ENCODE assay signal across 9 mouse cellular contexts in the genomic region with DNA sequence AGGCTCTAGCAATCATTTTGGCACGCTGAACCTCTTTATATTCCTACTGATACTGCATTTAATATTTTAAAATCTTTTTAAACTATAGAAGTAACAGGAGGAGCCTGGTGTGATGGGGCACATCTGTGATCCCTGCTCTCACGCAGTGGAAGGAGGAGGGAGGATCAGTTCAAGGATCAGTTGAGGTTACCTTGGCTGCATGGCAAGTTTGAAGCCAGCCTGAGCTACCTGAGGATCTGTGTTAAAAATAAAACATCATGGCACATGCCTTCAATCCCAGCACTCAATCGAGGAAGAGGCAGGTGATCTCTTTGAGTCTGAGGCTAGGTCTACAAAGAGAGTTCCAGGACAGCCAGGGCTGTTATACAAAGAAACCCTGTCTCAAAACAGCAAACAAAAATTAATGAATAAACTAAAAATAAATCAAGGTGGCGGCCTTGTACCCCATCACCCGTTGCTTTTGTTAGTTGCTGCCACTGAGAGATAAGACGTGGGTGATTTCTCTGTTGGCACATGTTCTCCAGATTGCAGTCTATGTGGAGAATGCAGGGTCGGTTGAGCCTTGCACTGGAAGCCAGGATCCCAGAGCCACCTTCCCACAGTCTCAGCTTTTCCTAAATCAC. TPM values are rescaled to one million over a fixed set of nuclear protein-coding genes. Genes with fewer than 3 reads are reported as not detected.
A peak's percentile ranks its signal among the peaks of the same experiment; 100 is the strongest.
DNase-seq lines count a peak whose midpoint lies in the region; ATAC-seq and TF ChIP-seq lines count a peak whose summit lies in the region.
"Had no signal": no experiment of that assay in that cellular context is flagged by ENCODE, and none has a peak within 500 bp of the region (broad histone marks: within the 10 kb centered on the region; RNA-seq: fewer than 3 reads in every experiment).

No protein-coding gene starts in this region.

- TF ChIP-seq EP300 in MEL (IDR thresholded peaks at IDR 0.05; ENCODE audit: low read depth in 1 of 2, low read length in 2 of 2): peak; percentile 77 to 89

- H3K4me1 ChIP-seq in heart, embryonic 14.5 days (ENCODE audit: control insufficient read depth in 2 of 2, insufficient read depth in 2 of 2, low read length in 2 of 2): peaks cover 52 to 65% of the 10 kb centered on the region in 2 experiments
- H3K4me1 ChIP-seq in MEL (ENCODE audit: control insufficient read depth in 1 of 2, insufficient read depth in 2 of 2, low read length in 2 of 2): peaks cover 22 to 45% of the 10 kb centered on the region in 2 experiments
- H3K4me1 ChIP-seq in forebrain, embryonic 16.5 days (replicated peaks; ENCODE audit: control insufficient read depth, insufficient read depth, low read length): peaks cover 22% of the 10 kb centered on the region
- peaks cover 45% of the 10 kb centered on the region for H3K4me1 ChIP-seq in midbrain, embryonic 11.5 days (ENCODE audit: control insufficient read depth, insufficient read depth, low read length)

- WGBS in heart, embryonic 14.5 days: 34% methylated on average over 7 of the region's 7 CpGs
- 45% methylated on average over 7 of the region's 7 CpGs for WGBS in forebrain, embryonic 16.5 days
- 59% methylated on average over 7 of the region's 7 CpGs for WGBS in midbrain, embryonic 11.5 days

- H3K27ac ChIP-seq in heart, embryonic 14.5 days (replicated peaks in 1 of 2; ENCODE audit: control insufficient read depth in 1 of 2, insufficient read depth in 1 of 2, low read depth in 2 of 2, low read length in 2 of 2): peak overlapping the region; percentile 68 to 91
- peak overlapping the region; percentile 30; the same call in 1 of the 2 replicates for H3K27ac ChIP-seq in MEL (ENCODE audit: control insufficient read depth, low read depth, low read length)
- peak overlapping the region; percentile 0; the same call in 1 of the 2 replicates for H3K27ac ChIP-seq in forebrain, embryonic 16.5 days (ENCODE audit: low read length)
- H3K27ac ChIP-seq in midbrain, embryonic 11.5 days (ENCODE audit: low read depth, low read length): peak overlapping the region; percentile 61; the same call in 1 of the 2 replicates

- H3K79me2 ChIP-seq in MEL (ENCODE audit: control insufficient read depth, insufficient read depth, low read length, poor library complexity): no peaks in the 10 kb centered on the region

- no peak for TF ChIP-seq CTCF in MEL (IDR thresholded peaks at IDR 0.05 in 2 of 3, conservative IDR thresholded peaks at IDR 0.05 in 1 of 3; ENCODE audit: control insufficient read depth in 1 of 3, insufficient read depth in 1 of 3, low read depth in 2 of 3, low read length in 3 of 3, poor library complexity in 1 of 3, severe bottlenecking in 1 of 3)

- DNase-seq in heart, adult 11 months: no peak
- DNase-seq in MEL (ENCODE audit: low read depth, low spot score): peak; percentile 59
- DNase-seq in midbrain, embryonic 11.5 days (ENCODE audit: low spot score, missing footprints): no peak
- no peak for DNase-seq in frontal cortex, postnatal 25 days (ENCODE audit: low spot score in 2 of 2)
- DNase-seq in layer of hippocampus, adult 8-10 months (ENCODE audit: low spot score in 2 of 2): no peak
- DNase-seq in B cell, adult 2 months: no peak

- no peak for TF ChIP-seq RAD21 in MEL (IDR thresholded peaks at IDR 0.05; ENCODE audit: low read depth, low read length)

- H3K27me3 ChIP-seq in heart, embryonic 14.5 days (ENCODE audit: control insufficient read depth, insufficient read depth, low read length): no peaks in the 10 kb centered on the region
- H3K27me3 ChIP-seq in MEL (ENCODE audit: control insufficient read depth in 1 of 2, insufficient read depth in 2 of 2, low read length in 2 of 2): no peaks in the 10 kb centered on the region; a peak in 1 of 4 replicates
- H3K27me3 ChIP-seq in forebrain, embryonic 16.5 days (replicated peaks; ENCODE audit: control insufficient read depth, insufficient read depth, low read length): no peaks in the 10 kb centered on the region
- H3K27me3 ChIP-seq in midbrain, embryonic 11.5 days (ENCODE audit: control insufficient read depth, insufficient read depth, low read length): no peaks in the 10 kb centered on the region

- TF ChIP-seq POLR2A in MEL (IDR thresholded peaks at IDR 0.05; ENCODE audit: control insufficient read depth in 1 of 2, insufficient read depth in 1 of 2, low read depth in 1 of 2, low read length in 2 of 2, poor library complexity in 1 of 2): no peak

- no peak for ATAC-seq in heart, embryonic 14.5 days (ENCODE audit: insufficient number of reproducible peaks, insufficient read depth, low FRiP score, low read depth)
- no peak for ATAC-seq in forebrain, embryonic 16.5 days
- no peak for ATAC-seq in midbrain, embryonic 11.5 days (ENCODE audit: low FRiP score)
- ATAC-seq: inflammation-experienced regulatory T-cells, adult 6 months had no signal

- peak overlapping the region; percentile 32 for H3K4me2 ChIP-seq in heart, embryonic 14.5 days (ENCODE audit: low read length)
- H3K4me2 ChIP-seq in forebrain, embryonic 16.5 days (ENCODE audit: low read length): no peak overlapping the region
- no peak overlapping the region for H3K4me2 ChIP-seq in midbrain, embryonic 11.5 days

- H3K9me3 ChIP-seq in heart, embryonic 14.5 days (ENCODE audit: control insufficient read depth, low read length): 0 out of 2 replicates have a peak, but pooled peaks cover 2% of the 10 kb centered on the region
- H3K9me3 ChIP-seq in MEL (replicated peaks; ENCODE audit: insufficient read depth, low read length): no peaks in the 10 kb centered on the region
- no peaks in the 10 kb centered on the region for H3K9me3 ChIP-seq in forebrain, embryonic 16.5 days (ENCODE audit: control insufficient read depth, low read length)
- H3K9me3 ChIP-seq in midbrain, embryonic 11.5 days (ENCODE audit: control insufficient read depth, low read length): no peaks in the 10 kb centered on the region

- H3K9ac ChIP-seq in heart, embryonic 14.5 days (ENCODE audit: low read length): peak overlapping the region; percentile 63
- no peak overlapping the region; the same call in 1 of the 2 replicates for H3K9ac ChIP-seq in MEL (ENCODE audit: control insufficient read depth, low read depth, low read length, poor library complexity, severe bottlenecking)
- no peak overlapping the region for H3K9ac ChIP-seq in forebrain, embryonic 16.5 days (replicated peaks; ENCODE audit: low read depth, low read length)
- H3K9ac ChIP-seq in midbrain, embryonic 11.5 days (ENCODE audit: low read length): peak overlapping the region; percentile 24; the same call in 1 of the 2 replicates

- no peaks in the 10 kb centered on the region for H3K36me3 ChIP-seq in heart, embryonic 14.5 days (ENCODE audit: control insufficient read depth, insufficient read depth, low read length)
- H3K36me3 ChIP-seq in MEL (ENCODE audit: control insufficient read depth in 1 of 2, insufficient read depth in 2 of 2, low read length in 2 of 2): peaks cover 0 to 37% of the 10 kb centered on the region in 2 experiments; a peak in 2 of 4 replicates
- H3K36me3 ChIP-seq in forebrain, embryonic 16.5 days (ENCODE audit: control insufficient read depth, insufficient read depth): no peaks in the 10 kb centered on the region
- H3K36me3 ChIP-seq in midbrain, embryonic 11.5 days (ENCODE audit: control insufficient read depth, insufficient read depth, low read length): no peaks in the 10 kb centered on the region; the same call in 1 of the 2 replicates

- no peak overlapping the region for H3K4me3 ChIP-seq in heart, embryonic 14.5 days (ENCODE audit: control insufficient read depth in 1 of 2, insufficient read depth in 1 of 2, low read depth in 1 of 2, low read length in 2 of 2)
- no peak overlapping the region for H3K4me3 ChIP-seq in MEL (ENCODE audit: control insufficient read depth in 1 of 2, insufficient read depth in 1 of 2, low read depth in 2 of 2, low read length in 2 of 2)
- H3K4me3 ChIP-seq in forebrain, embryonic 16.5 days (replicated peaks; ENCODE audit: low read length): no peak overlapping the region
- H3K4me3 ChIP-seq in midbrain, embryonic 11.5 days (ENCODE audit: low read depth, low read length): no peak overlapping the region

TF ChIP-seq in MEL, 35 proteins besides CTCF, POLR2A, EP300 and RAD21 (continues in another document):
- TF ChIP-seq GABPA (IDR thresholded peaks at IDR 0.05; ENCODE audit: low read depth, low read length) (no peak), USF2 (IDR thresholded peaks at IDR 0.05; ENCODE audit: borderline replicate concordance in 1 of 2, insufficient read depth in 1 of 2, low read depth in 1 of 2, low read length in 2 of 2) (no peak), ZMIZ1 (IDR thresholded peaks at IDR 0.05; ENCODE audit: low read depth, low read length) (no peak), MAZ (IDR thresholded peaks at IDR 0.05; ENCODE audit: low read depth, low read length) (no peak), ELF1 (IDR thresholded peaks at IDR 0.05; ENCODE audit: low read depth, low read length) (no peak), TAL1 (IDR thresholded peaks at IDR 0.05; ENCODE audit: low read length) (peak; percentile 76), JUND (IDR thresholded peaks at IDR 0.05; ENCODE audit: low read depth, low read length) (no peak), TCF12 (IDR thresholded peaks at IDR 0.05; ENCODE audit: low read depth, low read length) (peak; percentile 89), GATA1 (IDR thresholded peaks at IDR 0.05; ENCODE audit: low read depth, low read length) (peak; percentile 75), ZKSCAN1 (IDR thresholded peaks at IDR 0.05; ENCODE audit: low read depth, low read length) (no peak), ZNF384 (IDR thresholded peaks at IDR 0.05; ENCODE audit: low read depth, low read length) (no peak), TBP (IDR thresholded peaks at IDR 0.05; ENCODE audit: low read depth, low read length) (no peak)

RNA-seq across cellular contexts. Expression of a gene that starts 50.3 kb away (rescaled TPM):
- 14.3 and 17.0 TPM in 2 replicates for polyA plus RNA-seq in heart, embryonic 14.5 days (2014; fragmentation: Nextera tagmentation; extraction: Ambion mirVana)
- total RNA-seq in MEL (2012; rRNA removed): 1.0 and 1.1 TPM in 2 replicates
- 1 to 10 TPM in 1 of 2 experiments, not detected in 1; 4.8 TPM for polyA plus RNA-seq in MEL (2012; ENCODE audit: insufficient read depth in 1 of 2, insufficient read length in 2 of 2, low read depth in 1 of 2, low replicate concordance in 2 of 2, missing spikeins in 1 of 2)
- 36.0 and 40.3 TPM in 2 replicates for polyA plus RNA-seq in forebrain, embryonic 16.5 days (2015; fragmentation: Nextera tagmentation; extraction: Ambion mirVana)
- 16.5 and 17.0 TPM in 2 replicates for polyA plus RNA-seq in midbrain, embryonic 11.5 days (2014; fragmentation: Nextera tagmentation; extraction: Ambion mirVana)
- 10 to 100 TPM; 30.9 to 38.7 (median 33.4) TPM for total RNA-seq in layer of hippocampus, adult 8-10 months (2022)

RNA-seq across cellular contexts. Expression of a gene that starts 56.1 kb away (rescaled TPM):
- polyA plus RNA-seq in heart, embryonic 14.5 days (2014; fragmentation: Nextera tagmentation; extraction: Ambion mirVana): 95.0 and 97.4 TPM in 2 replicates
- total RNA-seq in MEL (2012; rRNA removed): 362 and 381 TPM in 2 replicates
- polyA plus RNA-seq in MEL (2012; ENCODE audit: insufficient read depth in 1 of 2, insufficient read length in 2 of 2, low read depth in 1 of 2, low replicate concordance in 2 of 2, missing spikeins in 1 of 2): 100 to 1,000 TPM in 1 of 2 experiments, not detected in 1; 190 TPM
- polyA plus RNA-seq in forebrain, embryonic 16.5 days (2015; fragmentation: Nextera tagmentation; extraction: Ambion mirVana): 64.9 and 68.8 TPM in 2 replicates
- 88.8 TPM in 2 replicates for polyA plus RNA-seq in midbrain, embryonic 11.5 days (2014; fragmentation: Nextera tagmentation; extraction: Ambion mirVana)
- total RNA-seq in layer of hippocampus, adult 8-10 months (2022): 10 to 100 TPM; 63.2 to 64.8 (median 63.7) TPM

Comparison
In these comparisons a context has a peak if more than half of its experiments do, and no peak if none do; other contexts are left out.
1. H3K27ac ChIP-seq: peak in every context shown above with its lines; median percentile 80 in heart, embryonic 14.5 days; 61 in midbrain, embryonic 11.5 days; 30 in MEL; 0 in forebrain, embryonic 16.5 days.
2. H3K9ac ChIP-seq: peak in heart, embryonic 14.5 days (single experiment) and midbrain, embryonic 11.5 days (single experiment); none in MEL (single experiment) and forebrain, embryonic 16.5 days (single experiment).